Mouse (Mus musculus) cerebellum, adult 2 months (tissue): Measurements from ENCODE around the gene Cdpf1.

ENCODE experiments used
- CTCF ChIP-seq: fragments of 200-500 bp; IDR thresholded peaks from 2 replicates; pipeline ENCODE4 v1.5.1; 2011; ENCODE audit warnings: low read depth, mild to moderate bottlenecking, control low read depth, low read length, moderate library complexity, borderline replicate concordance; ENCODE audit not compliant: insufficient read depth
- POLR2A ChIP-seq: fragments of 200-500 bp; IDR thresholded peaks from 2 replicates; pipeline ENCODE4 v1.6.1; 2011; ENCODE audit warnings: low read length, control low read depth, borderline replicate concordance; ENCODE audit not compliant: insufficient read depth

- TF ChIP-seq CTCF, result no peak
- no peak for TF ChIP-seq POLR2A
Measured at GRCm38 (mm10) chr15:85772146-85772740, 39.3 kb downstream of the Cdpf1 start.
